Mouse (Mus musculus): ENCODE data around the gene Ifnar2. TPM values are rescaled to one million over a fixed set of nuclear protein-coding genes. Genes with fewer than 3 reads are reported as not detected.

Ifnar2 gene
- 39.9 and 40.6 TPM in 2 replicates for polyA plus RNA-seq (2015; fragmentation: Nextera tagmentation; extraction: Ambion mirVana)

- 0 out of 2 replicates have a peak, but pooled peaks cover 5% of the 10 kb centered on the region for H3K36me3 ChIP-seq
- H3K9ac ChIP-seq: peak within 1 kb of the TSS; percentile 96
- H3K9me3 ChIP-seq: no peaks in the 10 kb centered on the region
- peaks cover 20% of the 10 kb centered on the region for H3K4me1 ChIP-seq (replicated peaks)
- ATAC-seq (ENCODE audit: low read depth): peak; percentile 92
- peak within 1 kb of the TSS; percentile 96 for H3K27ac ChIP-seq (replicated peaks)
- no peaks in the 10 kb centered on the region for H3K27me3 ChIP-seq
- H3K4me2 ChIP-seq: peak within 1 kb of the TSS; percentile 70
- whole genome bisulfite sequencing: under 1% methylated on average over 62 of the region's 62 CpGs
- peak within 1 kb of the TSS; percentile 93 for H3K4me3 ChIP-seq
Observed at GRCm38 (mm10) chr16:91372577-91373472, at the start of gene Ifnar2. Gene Ifnar2, plus strand, starts transcription at chr16:91372783.

GRCm38 (mm10) chr16:91327605-91328004, 45.0 kb upstream of the Ifnar2 start:
- Histone ChIP-seq H3K27ac (replicated peaks) (no peak overlapping the region), H3K9me3 (no peaks in the 10 kb centered on the region), H3K4me1 (replicated peaks) (peaks cover 11% of the 10 kb centered on the region), H3K4me2 (no peak overlapping the region), H3K9ac (no peak overlapping the region), H3K27me3 (peaks cover 99% of the 10 kb centered on the region), H3K36me3 (no peaks in the 10 kb centered on the region), H3K4me3 (no peak overlapping the region)
- WGBS: 48% methylated on average over 7 of the region's 7 CpGs
- ATAC-seq (ENCODE audit: low read depth): peak; percentile 48; the same call in 1 of the 2 replicates

- H3K4me1 ChIP-seq (replicated peaks): peaks cover 11% of the 10 kb centered on the region
- no peaks in the 10 kb centered on the region for H3K36me3 ChIP-seq
- H3K27me3 ChIP-seq: peaks cover 92% of the 10 kb centered on the region
- 75% methylated on average over 19 of the region's 19 CpGs for WGBS
- H3K4me3 ChIP-seq: no peak overlapping the region
- no peak for ATAC-seq (ENCODE audit: low read depth)
- H3K27ac ChIP-seq (replicated peaks): no peak overlapping the region
- no peak overlapping the region for H3K4me2 ChIP-seq
- no peaks in the 10 kb centered on the region for H3K9me3 ChIP-seq
- H3K9ac ChIP-seq: no peak overlapping the region
Observed at GRCm38 (mm10) chr16:91328922-91329321, 43.7 kb upstream of the Ifnar2 start.

GRCm38 (mm10) chr16:91330496-91330895, 42.1 kb upstream of the Ifnar2 start:
- no peak for ATAC-seq (ENCODE audit: low read depth)
- Histone ChIP-seq H3K4me1 (replicated peaks) (peaks cover 19% of the 10 kb centered on the region), H3K27me3 (peaks cover 85% of the 10 kb centered on the region), H3K9ac (no peak overlapping the region), H3K4me2 (no peak overlapping the region), H3K4me3 (no peak overlapping the region), H3K9me3 (no peaks in the 10 kb centered on the region), H3K36me3 (no peaks in the 10 kb centered on the region), H3K27ac (replicated peaks) (no peak overlapping the region)
- 49% methylated on average over 6 of the region's 6 CpGs for WGBS

- Histone ChIP-seq H3K4me3 (no peak overlapping the region), H3K27me3 (peaks cover 82% of the 10 kb centered on the region), H3K9me3 (no peaks in the 10 kb centered on the region), H3K4me2 (no peak overlapping the region), H3K9ac (no peak overlapping the region), H3K27ac (replicated peaks) (no peak overlapping the region), H3K36me3 (no peaks in the 10 kb centered on the region), H3K4me1 (replicated peaks) (peaks cover 19% of the 10 kb centered on the region)
- 37% methylated on average over 5 of the region's 5 CpGs for WGBS
- ATAC-seq (ENCODE audit: low read depth): no peak
Observed at GRCm38 (mm10) chr16:91331153-91331552, 41.4 kb upstream of the Ifnar2 start.

- no peak for ATAC-seq (ENCODE audit: low read depth)
Observed at GRCm38 (mm10) chr16:91332880-91333279, 39.7 kb upstream of the Ifnar2 start.

GRCm38 (mm10) chr16:91334190-91334893, 38.2 kb upstream of the Ifnar2 start:
- WGBS: 2% methylated on average over 10 of the region's 10 CpGs
- peak; percentile 40; the same call in 1 of the 2 replicates for ATAC-seq (ENCODE audit: low read depth)

More at GRCm38 (mm10) chr16:91332880-91333279, 39.7 kb upstream of the Ifnar2 start:
- H3K9ac ChIP-seq: no peak overlapping the region
- H3K36me3 ChIP-seq: no peaks in the 10 kb centered on the region
- no peak overlapping the region for H3K27ac ChIP-seq (replicated peaks)
- H3K9me3 ChIP-seq: no peaks in the 10 kb centered on the region
- H3K4me1 ChIP-seq (replicated peaks): peaks cover 7% of the 10 kb centered on the region
- no peak overlapping the region for H3K4me2 ChIP-seq
- no peak overlapping the region for H3K4me3 ChIP-seq
- WGBS: 66% methylated on average over 7 of the region's 7 CpGs
- H3K27me3 ChIP-seq: peaks cover 80% of the 10 kb centered on the region

GRCm38 (mm10) chr16:91336753-91337152, 35.8 kb upstream of the Ifnar2 start:
- Histone ChIP-seq H3K4me1 (replicated peaks) (peaks cover 7% of the 10 kb centered on the region), H3K4me2 (no peak overlapping the region), H3K36me3 (no peaks in the 10 kb centered on the region), H3K27me3 (peaks cover 70% of the 10 kb centered on the region), H3K9me3 (no peaks in the 10 kb centered on the region), H3K27ac (replicated peaks) (no peak overlapping the region), H3K9ac (no peak overlapping the region), H3K4me3 (no peak overlapping the region)
- no peak for ATAC-seq (ENCODE audit: low read depth)
- 88% methylated on average over 4 of the region's 4 CpGs for WGBS

More at GRCm38 (mm10) chr16:91334190-91334893, 38.2 kb upstream of the Ifnar2 start:
- no peak overlapping the region for H3K9ac ChIP-seq
- peaks cover 71% of the 10 kb centered on the region for H3K27me3 ChIP-seq
- no peak overlapping the region for H3K4me2 ChIP-seq
- H3K9me3 ChIP-seq: no peaks in the 10 kb centered on the region
- no peak overlapping the region for H3K27ac ChIP-seq (replicated peaks)
- no peak overlapping the region for H3K4me3 ChIP-seq
- peaks cover 7% of the 10 kb centered on the region for H3K4me1 ChIP-seq (replicated peaks)
- H3K36me3 ChIP-seq: no peaks in the 10 kb centered on the region

GRCm38 (mm10) chr16:91337480-91337879, 35.1 kb upstream of the Ifnar2 start:
- peaks cover 7% of the 10 kb centered on the region for H3K4me1 ChIP-seq (replicated peaks)
- ATAC-seq (ENCODE audit: low read depth): 0 out of 2 replicates have a peak, but pooled peaks have one; percentile 49
- WGBS: 52% methylated on average over 5 of the region's 5 CpGs

GRCm38 (mm10) chr16:91346491-91346890, 26.1 kb upstream of the Ifnar2 start:
- Histone ChIP-seq H3K9ac (no peak overlapping the region), H3K4me1 (replicated peaks) (peaks cover 12% of the 10 kb centered on the region), H3K36me3 (no peaks in the 10 kb centered on the region), H3K27ac (replicated peaks) (no peak overlapping the region), H3K4me2 (no peak overlapping the region), H3K4me3 (no peak overlapping the region), H3K27me3 (peaks cover 63% of the 10 kb centered on the region), H3K9me3 (no peaks in the 10 kb centered on the region)
- WGBS: 77% methylated on average over 9 of the region's 9 CpGs
- no peak for ATAC-seq (ENCODE audit: low read depth)

More at GRCm38 (mm10) chr16:91337480-91337879, 35.1 kb upstream of the Ifnar2 start:
- H3K4me2 ChIP-seq: no peak overlapping the region
- H3K36me3 ChIP-seq: no peaks in the 10 kb centered on the region
- no peaks in the 10 kb centered on the region for H3K9me3 ChIP-seq
- H3K4me3 ChIP-seq: no peak overlapping the region
- peaks cover 64% of the 10 kb centered on the region for H3K27me3 ChIP-seq
- no peak overlapping the region for H3K27ac ChIP-seq (replicated peaks)
- no peak overlapping the region for H3K9ac ChIP-seq

- Histone ChIP-seq H3K9me3 (no peaks in the 10 kb centered on the region), H3K4me2 (no peak overlapping the region), H3K9ac (no peak overlapping the region), H3K4me1 (replicated peaks) (peaks cover 12% of the 10 kb centered on the region), H3K27ac (replicated peaks) (peak overlapping the region; percentile 6; the same call in 1 of the 2 replicates), H3K4me3 (no peak overlapping the region), H3K27me3 (peaks cover 70% of the 10 kb centered on the region), H3K36me3 (no peaks in the 10 kb centered on the region)
- 0 out of 2 replicates have a peak, but pooled peaks have one; percentile 44 for ATAC-seq (ENCODE audit: low read depth)
- 57% methylated on average over 20 of the region's 20 CpGs for WGBS
Observed at GRCm38 (mm10) chr16:91347491-91348263, 24.9 kb upstream of the Ifnar2 start.

Data from neural tube, embryonic 13.5 days (tissue).